Mouse (Mus musculus) olfactory bulb, adult 2 months (tissue): Measurements from ENCODE around the gene Prss33.

Source experiments
- CTCF ChIP-seq: fragments of 200-500 bp; IDR thresholded peaks from 2 replicates; pipeline ENCODE4 v1.5.1; 2012; ENCODE audit warnings: low read depth, mild to moderate bottlenecking, low read length, moderate library complexity; ENCODE audit not compliant: insufficient read depth
- POLR2A ChIP-seq: fragments of 200-500 bp; IDR thresholded peaks from 2 replicates; pipeline ENCODE4 v1.6.1; 2012; ENCODE audit warnings: mild to moderate bottlenecking, low read depth, low read length, moderate library complexity; ENCODE audit not compliant: insufficient read depth

DNA sequence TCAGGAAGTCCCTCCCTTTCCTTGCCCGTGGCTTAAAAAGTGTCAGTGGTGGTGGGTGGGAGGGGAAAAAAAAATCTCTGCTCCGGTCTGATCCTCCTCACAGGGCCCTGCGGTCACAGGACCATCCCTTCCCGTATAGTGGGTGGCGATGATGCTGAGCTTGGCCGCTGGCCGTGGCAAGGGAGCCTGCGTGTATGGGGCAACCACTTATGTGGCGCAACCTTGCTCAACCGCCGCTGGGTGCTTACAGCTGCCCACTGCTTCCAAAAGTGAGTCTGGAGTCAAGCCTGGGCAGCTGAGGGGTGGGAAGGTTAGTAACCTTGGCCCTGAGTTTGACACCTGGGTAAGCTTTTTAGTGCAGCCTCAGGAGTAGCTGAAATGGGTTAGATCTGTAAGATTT lies 32.7 kb upstream of the Prss33 start:
- TF ChIP-seq POLR2A, result no peak
- TF ChIP-seq CTCF, result no peak
